Mouse (Mus musculus): ENCODE data around the gene Plpp3. TPM values are rescaled to one million over a fixed set of nuclear protein-coding genes. Genes with fewer than 3 reads are reported as not detected.

The Plpp3 gene
- polyA plus RNA-seq, 1 experiment from 2014 or later, result 51.1 TPM

DNA sequence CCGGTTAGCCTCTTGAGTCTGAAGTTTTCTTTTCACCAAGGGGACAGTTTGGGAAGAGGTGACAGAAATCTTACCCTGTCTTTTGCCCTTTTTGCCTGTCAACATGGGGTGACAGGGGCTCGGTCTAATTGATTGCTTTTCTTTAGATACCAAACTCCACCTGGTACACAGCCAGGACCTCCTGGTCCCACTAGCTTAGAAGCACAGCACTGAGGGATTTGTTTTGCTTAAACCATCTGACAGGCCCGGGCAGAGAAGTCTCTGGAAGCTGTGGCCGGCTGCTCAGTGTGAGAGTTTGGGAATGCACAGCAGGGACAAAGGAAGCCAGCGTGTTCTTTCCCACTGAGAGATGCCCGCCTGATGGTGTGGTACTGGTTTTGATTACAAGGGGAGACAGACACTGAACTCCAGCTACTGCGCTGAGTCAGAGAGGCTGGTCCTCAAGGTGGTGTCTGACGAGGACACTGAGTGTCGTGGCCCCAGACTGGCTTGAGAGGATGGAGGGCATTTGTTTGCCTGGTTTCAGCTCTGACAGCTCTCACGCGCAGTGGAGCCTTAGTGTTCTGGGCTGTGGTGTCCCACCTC, 64.2 kb downstream of the Plpp3 start:
- Histone ChIP-seq H3K4me3 (ENCODE audit: low read depth, low read length) (no peak overlapping the region), H3K27me3 (ENCODE audit: control insufficient read depth, insufficient read depth, low read length) (no peaks in the 10 kb centered on the region), H3K36me3 (ENCODE audit: control insufficient read depth, insufficient read depth, low read length) (peaks cover 11% of the 10 kb centered on the region), H3K4me2 (replicated peaks; ENCODE audit: low read depth, low read length) (no peak overlapping the region), H3K9me3 (ENCODE audit: control insufficient read depth, low read depth, low read length) (no peaks in the 10 kb centered on the region), H3K9ac (replicated peaks; ENCODE audit: low read depth, low read length) (no peak overlapping the region), H3K4me1 (ENCODE audit: control insufficient read depth, insufficient read depth, low read length) (peaks cover 8% of the 10 kb centered on the region; the same call in 1 of the 2 replicates), H3K27ac (ENCODE audit: low read length) (no peak overlapping the region)
- ATAC-seq (ENCODE audit: insufficient number of reproducible peaks, insufficient read depth, low FRiP score, low read depth), result no peak
- WGBS, result 75% methylated on average over 11 of the region's 11 CpGs

DNA sequence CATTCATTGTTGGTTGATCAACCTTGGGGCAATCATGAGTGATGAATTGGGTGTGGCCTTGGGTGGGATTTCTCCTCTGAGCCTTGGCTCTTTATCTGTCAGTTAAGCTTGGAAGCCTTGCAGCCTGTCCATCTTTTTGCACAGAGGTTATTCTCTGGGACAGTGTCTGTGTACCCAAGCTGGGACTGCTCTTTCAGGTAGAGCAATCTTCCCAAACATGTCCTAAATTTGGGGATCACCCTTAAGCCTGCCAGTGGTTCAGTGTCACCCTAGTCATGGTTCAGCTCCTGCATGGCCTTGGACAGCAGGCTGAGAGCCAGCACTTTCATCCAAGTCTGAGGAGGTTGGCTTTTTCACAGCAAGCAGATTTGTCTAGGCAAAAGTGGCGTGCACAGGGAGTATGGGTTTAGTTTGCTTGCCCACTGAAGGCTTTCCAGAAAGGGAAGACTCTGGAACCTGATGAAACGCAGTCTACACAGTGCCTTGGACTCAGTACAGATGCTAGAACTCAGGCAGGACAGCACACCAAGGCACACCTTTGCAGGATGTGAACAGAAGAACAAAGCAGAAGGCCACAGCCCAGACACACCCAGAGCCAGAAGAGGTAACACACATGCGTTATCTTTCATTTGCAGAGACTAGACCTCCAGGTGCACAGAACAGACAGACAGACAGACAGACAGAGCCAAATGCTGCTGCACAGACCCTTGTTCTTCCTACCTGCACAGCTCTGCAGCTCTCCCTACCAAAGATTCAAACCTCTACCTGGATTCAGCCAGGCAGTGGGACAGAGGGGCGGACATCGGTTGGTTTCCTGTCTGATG, 66.2 kb downstream of the Plpp3 start:
- 73% methylated on average over 5 of the region's 5 CpGs for WGBS
- H3K27ac ChIP-seq (ENCODE audit: low read length), result no peak overlapping the region
- peaks cover 8% of the 10 kb centered on the region; the same call in 1 of the 2 replicates for H3K4me1 ChIP-seq (ENCODE audit: control insufficient read depth, insufficient read depth, low read length)
- H3K9me3 ChIP-seq (ENCODE audit: control insufficient read depth, low read depth, low read length), result no peaks in the 10 kb centered on the region
- H3K9ac ChIP-seq (replicated peaks; ENCODE audit: low read depth, low read length), result no peak overlapping the region
- H3K27me3 ChIP-seq (ENCODE audit: control insufficient read depth, insufficient read depth, low read length), result no peaks in the 10 kb centered on the region
- ATAC-seq (ENCODE audit: insufficient number of reproducible peaks, insufficient read depth, low FRiP score, low read depth), result no peak
- H3K4me3 ChIP-seq (ENCODE audit: low read depth, low read length), result no peak overlapping the region
- peaks cover 21% of the 10 kb centered on the region for H3K36me3 ChIP-seq (ENCODE audit: control insufficient read depth, insufficient read depth, low read length)
- H3K4me2 ChIP-seq (replicated peaks; ENCODE audit: low read depth, low read length), result no peak overlapping the region

DNA sequence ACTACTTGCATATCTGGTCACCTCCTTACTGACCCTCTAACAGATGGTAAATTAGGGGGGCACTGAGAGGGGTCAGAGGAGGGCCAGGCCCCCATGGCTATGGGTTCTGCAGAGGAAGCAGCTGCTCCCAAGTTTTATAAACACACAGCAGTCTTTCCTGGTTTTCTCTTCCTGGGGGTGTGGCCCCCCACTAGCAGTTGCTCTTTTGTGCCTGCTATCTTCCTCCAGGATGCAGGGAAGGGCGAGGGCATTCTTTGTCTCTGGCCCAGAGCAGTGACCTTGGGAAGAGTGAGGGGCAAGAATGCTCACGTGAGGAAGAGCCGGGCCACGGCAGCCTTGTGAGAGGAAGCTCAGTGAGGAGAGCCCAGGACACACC, 66.8 kb downstream of the Plpp3 start:
- Histone ChIP-seq H3K9me3 (ENCODE audit: control insufficient read depth, low read depth, low read length) (no peaks in the 10 kb centered on the region), H3K9ac (replicated peaks; ENCODE audit: low read depth, low read length) (no peak overlapping the region), H3K4me3 (ENCODE audit: low read depth, low read length) (no peak overlapping the region), H3K27ac (ENCODE audit: low read length) (no peak overlapping the region), H3K4me2 (replicated peaks; ENCODE audit: low read depth, low read length) (no peak overlapping the region), H3K27me3 (ENCODE audit: control insufficient read depth, insufficient read depth, low read length) (no peaks in the 10 kb centered on the region), H3K36me3 (ENCODE audit: control insufficient read depth, insufficient read depth, low read length) (peaks cover 23% of the 10 kb centered on the region), H3K4me1 (ENCODE audit: control insufficient read depth, insufficient read depth, low read length) (peaks cover 8% of the 10 kb centered on the region; the same call in 1 of the 2 replicates)
- 41% methylated on average over 4 of the region's 4 CpGs for WGBS
- no peak for ATAC-seq (ENCODE audit: insufficient number of reproducible peaks, insufficient read depth, low FRiP score, low read depth)

DNA sequence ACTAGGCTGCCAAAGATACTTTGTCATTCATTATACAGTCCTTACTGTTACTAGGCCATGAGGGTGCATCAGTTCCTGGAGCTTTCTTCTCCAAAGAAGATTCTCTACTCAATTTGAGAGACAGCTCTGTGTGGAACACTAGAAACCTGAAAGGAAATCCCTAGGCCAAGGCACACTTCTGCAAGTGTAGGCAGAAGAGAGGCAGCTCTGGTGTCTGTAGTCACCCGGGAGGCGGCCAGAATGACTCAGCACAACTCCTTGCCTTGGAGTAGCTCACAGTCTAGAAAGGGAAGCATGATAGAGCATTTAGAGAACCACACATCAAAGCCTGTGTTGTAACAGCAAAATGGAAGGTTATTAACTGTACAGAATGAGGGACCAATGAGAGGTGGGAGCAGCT, 68.4 kb downstream of the Plpp3 start:
- Histone ChIP-seq H3K9me3 (ENCODE audit: control insufficient read depth, low read depth, low read length) (no peaks in the 10 kb centered on the region), H3K27me3 (ENCODE audit: control insufficient read depth, insufficient read depth, low read length) (no peaks in the 10 kb centered on the region), H3K36me3 (ENCODE audit: control insufficient read depth, insufficient read depth, low read length) (peaks cover 21% of the 10 kb centered on the region), H3K4me1 (ENCODE audit: control insufficient read depth, insufficient read depth, low read length) (peaks cover 8% of the 10 kb centered on the region; the same call in 1 of the 2 replicates), H3K9ac (replicated peaks; ENCODE audit: low read depth, low read length) (no peak overlapping the region), H3K4me3 (ENCODE audit: low read depth, low read length) (no peak overlapping the region), H3K27ac (ENCODE audit: low read length) (no peak overlapping the region), H3K4me2 (replicated peaks; ENCODE audit: low read depth, low read length) (no peak overlapping the region)
- 79% methylated on average over 2 of the region's 2 CpGs for whole genome bisulfite sequencing
- no peak for ATAC-seq (ENCODE audit: insufficient number of reproducible peaks, insufficient read depth, low FRiP score, low read depth)

DNA sequence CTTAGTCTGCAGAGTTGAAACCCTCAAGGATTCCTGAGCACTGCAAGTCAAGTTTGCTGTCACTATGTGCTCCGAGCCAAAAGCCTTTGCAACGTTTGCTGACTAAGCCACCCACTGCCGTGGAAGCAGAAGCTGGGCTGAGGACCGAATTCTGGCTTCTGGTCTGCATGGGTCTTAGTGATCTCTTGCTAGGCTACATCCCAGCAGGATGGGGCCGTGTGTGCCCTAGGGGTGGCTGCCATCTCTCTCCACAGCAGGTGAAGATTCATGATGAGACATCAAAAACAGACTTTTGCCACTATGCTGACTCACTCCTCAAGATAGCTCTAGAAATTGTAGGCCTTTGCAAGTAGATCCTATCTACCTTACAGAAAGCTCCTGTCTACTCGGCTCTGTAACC, 69.2 kb downstream of the Plpp3 start:
- no peak overlapping the region for H3K4me3 ChIP-seq (ENCODE audit: low read depth, low read length)
- peaks cover 21% of the 10 kb centered on the region for H3K36me3 ChIP-seq (ENCODE audit: control insufficient read depth, insufficient read depth, low read length)
- no peak overlapping the region for H3K9ac ChIP-seq (replicated peaks; ENCODE audit: low read depth, low read length)
- H3K27ac ChIP-seq (ENCODE audit: low read length), result no peak overlapping the region
- peaks cover 8% of the 10 kb centered on the region; the same call in 1 of the 2 replicates for H3K4me1 ChIP-seq (ENCODE audit: control insufficient read depth, insufficient read depth, low read length)
- H3K27me3 ChIP-seq (ENCODE audit: control insufficient read depth, insufficient read depth, low read length), result no peaks in the 10 kb centered on the region
- H3K4me2 ChIP-seq (replicated peaks; ENCODE audit: low read depth, low read length), result no peak overlapping the region
- no peak for ATAC-seq (ENCODE audit: insufficient number of reproducible peaks, insufficient read depth, low FRiP score, low read depth)
- 72% methylated on average over 6 of the region's 6 CpGs for WGBS
- no peaks in the 10 kb centered on the region for H3K9me3 ChIP-seq (ENCODE audit: control insufficient read depth, low read depth, low read length)

DNA sequence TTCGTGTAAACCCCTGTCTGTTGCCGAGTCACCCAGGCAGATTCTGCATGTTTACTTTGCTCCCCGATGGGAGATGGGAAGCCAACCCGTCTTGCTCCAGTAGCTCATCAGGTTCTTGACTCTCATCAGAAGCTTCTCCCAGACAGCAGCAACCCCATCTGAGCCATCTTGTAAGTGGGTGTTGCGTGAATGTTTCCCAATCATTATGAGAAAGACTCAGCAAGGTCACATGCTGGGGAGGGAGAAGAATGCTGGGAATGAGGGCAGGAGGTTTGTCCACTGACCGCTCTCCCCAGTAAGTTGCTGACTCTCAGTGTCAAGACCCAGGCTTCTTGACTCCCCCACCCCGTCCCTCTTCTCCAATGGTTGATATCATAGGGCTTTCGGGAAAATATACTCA, 73.0 kb downstream of the Plpp3 start:
- Histone ChIP-seq H3K9ac (replicated peaks; ENCODE audit: low read depth, low read length) (no peak overlapping the region), H3K4me1 (ENCODE audit: control insufficient read depth, insufficient read depth, low read length) (no peaks in the 10 kb centered on the region), H3K27ac (ENCODE audit: low read length) (no peak overlapping the region), H3K9me3 (ENCODE audit: control insufficient read depth, low read depth, low read length) (no peaks in the 10 kb centered on the region), H3K4me3 (ENCODE audit: low read depth, low read length) (no peak overlapping the region), H3K36me3 (ENCODE audit: control insufficient read depth, insufficient read depth, low read length) (peaks cover 26% of the 10 kb centered on the region; the same call in 1 of the 2 replicates), H3K4me2 (replicated peaks; ENCODE audit: low read depth, low read length) (no peak overlapping the region), H3K27me3 (ENCODE audit: control insufficient read depth, insufficient read depth, low read length) (no peaks in the 10 kb centered on the region)
- ATAC-seq (ENCODE audit: insufficient number of reproducible peaks, insufficient read depth, low FRiP score, low read depth), result no peak
- WGBS, result 86% methylated on average over 8 of the region's 8 CpGs

DNA sequence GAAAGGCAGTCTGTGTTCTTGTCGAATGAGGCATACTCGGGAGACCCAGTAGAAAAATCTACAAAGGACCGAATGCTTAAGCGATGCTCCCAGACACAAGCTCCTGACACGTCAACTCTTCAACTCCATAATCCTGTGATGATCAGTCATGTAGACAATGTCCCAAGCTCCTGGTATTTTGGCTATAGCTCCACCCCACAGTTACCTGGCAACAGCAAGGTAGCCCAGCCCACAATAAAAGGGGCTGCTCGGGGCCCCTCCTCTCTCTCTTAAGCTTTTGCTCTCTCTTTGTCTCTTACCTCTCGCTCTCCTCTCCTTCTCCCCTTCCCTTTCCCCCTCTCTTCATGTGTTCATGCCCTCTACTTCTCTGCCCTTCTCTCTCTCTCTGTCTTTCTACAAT, 83.1 kb downstream of the Plpp3 start:
- Histone ChIP-seq H3K4me1 (ENCODE audit: control insufficient read depth, insufficient read depth, low read length) (peaks cover 6% of the 10 kb centered on the region; the same call in 1 of the 2 replicates), H3K36me3 (ENCODE audit: control insufficient read depth, insufficient read depth, low read length) (no peaks in the 10 kb centered on the region), H3K9me3 (ENCODE audit: control insufficient read depth, low read depth, low read length) (no peaks in the 10 kb centered on the region), H3K27me3 (ENCODE audit: control insufficient read depth, insufficient read depth, low read length) (no peaks in the 10 kb centered on the region), H3K27ac (ENCODE audit: low read length) (no peak overlapping the region), H3K4me3 (ENCODE audit: low read depth, low read length) (no peak overlapping the region), H3K9ac (replicated peaks; ENCODE audit: low read depth, low read length) (no peak overlapping the region), H3K4me2 (replicated peaks; ENCODE audit: low read depth, low read length) (no peak overlapping the region)
- 69% methylated on average over 7 of the region's 7 CpGs for WGBS
- ATAC-seq (ENCODE audit: insufficient number of reproducible peaks, insufficient read depth, low FRiP score, low read depth), result no peak

DNA sequence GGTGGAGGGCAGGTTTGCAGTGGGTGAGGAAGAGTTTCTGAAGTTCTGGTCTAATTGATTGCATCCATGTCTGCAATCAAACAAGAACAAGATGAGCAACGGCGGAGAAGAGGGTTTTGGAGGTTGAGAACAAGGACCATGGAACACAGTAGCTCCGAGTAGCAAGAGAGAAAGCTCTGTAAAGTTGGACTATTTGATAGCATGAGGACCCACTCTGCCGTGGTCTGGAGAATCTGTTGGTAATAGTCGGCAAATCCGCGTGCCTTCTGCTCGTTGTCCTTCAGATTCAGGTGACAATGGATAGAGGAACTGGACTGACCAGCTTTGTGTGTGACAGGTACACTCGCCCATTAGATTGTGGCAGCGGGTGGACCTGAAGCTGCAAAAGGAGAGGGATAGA, 87.8 kb downstream of the Plpp3 start:
- no peak for ATAC-seq (ENCODE audit: insufficient number of reproducible peaks, insufficient read depth, low FRiP score, low read depth)

More for the DNA sequence above, 87.8 kb downstream of the Plpp3 start:
- 60% methylated on average over 10 of the region's 10 CpGs for WGBS
- no peaks in the 10 kb centered on the region for H3K27me3 ChIP-seq (ENCODE audit: control insufficient read depth, insufficient read depth, low read length)
- H3K9ac ChIP-seq (replicated peaks; ENCODE audit: low read depth, low read length), result peak overlapping the region; percentile 50; the same call in 1 of the 2 replicates
- H3K4me2 ChIP-seq (replicated peaks; ENCODE audit: low read depth, low read length), result peak overlapping the region; percentile 66
- peaks cover 8% of the 10 kb centered on the region; the same call in 1 of the 2 replicates for H3K4me1 ChIP-seq (ENCODE audit: control insufficient read depth, insufficient read depth, low read length)
- no peaks in the 10 kb centered on the region for H3K36me3 ChIP-seq (ENCODE audit: control insufficient read depth, insufficient read depth, low read length)
- no peak overlapping the region; the same call in 1 of the 2 replicates for H3K4me3 ChIP-seq (ENCODE audit: low read depth, low read length)
- H3K9me3 ChIP-seq (ENCODE audit: control insufficient read depth, low read depth, low read length), result no peaks in the 10 kb centered on the region
- H3K27ac ChIP-seq (ENCODE audit: low read length), result no peak overlapping the region
